Mouse (Mus musculus) heart, embryonic 11.5 days (tissue): Measurements from ENCODE around the gene Nlgn3. TPM values are rescaled to one million over a fixed set of nuclear protein-coding genes. Genes with fewer than 3 reads are reported as not detected.

Source experiments
- ATAC-seq: fragments of 200-750 bp; cut with Nextera tagmentation; replicated peaks from 2 replicates; pipeline ENCODE4 v1.8.0; 2017; ENCODE audit warnings: moderate library complexity; ENCODE audit not compliant: insufficient number of reproducible peaks, low FRiP score, low TSS enrichment
- H3K27ac ChIP-seq: fragments of 300-500 bp; sonication (generic); 2 replicates; pipeline ENCODE4 v1.5.1; 2014; ENCODE audit warnings: mild to moderate bottlenecking, low read depth, low read length
- H3K27me3 ChIP-seq: fragments of 300-500 bp; sonication (generic); 2 replicates; pipeline ENCODE4 v1.6.1; 2014; ENCODE audit warnings: mild to moderate bottlenecking, low read length, mixed read lengths; ENCODE audit not compliant: control insufficient read depth, insufficient read depth
- H3K36me3 ChIP-seq: fragments of 300-500 bp; sonication (generic); 2 replicates; pipeline ENCODE4 v1.6.1; 2014; ENCODE audit warnings: mild to moderate bottlenecking, low read length, moderate library complexity, mixed read lengths; ENCODE audit not compliant: control insufficient read depth, insufficient read depth
- H3K4me1 ChIP-seq: fragments of 300-500 bp; sonication (generic); 2 replicates; pipeline ENCODE4 v1.6.1; 2014; ENCODE audit warnings: low read length; ENCODE audit not compliant: control insufficient read depth, insufficient read depth
- H3K4me2 ChIP-seq: fragments of 300-500 bp; sonication (generic); 2 replicates; pipeline ENCODE4 v1.6.1; 2014; ENCODE audit warnings: mild to moderate bottlenecking, moderate library complexity
- H3K4me3 ChIP-seq: fragments of 300-500 bp; sonication (generic); 2 replicates; pipeline ENCODE4 v1.5.1; 2014; ENCODE audit warnings: low read depth, low read length
- H3K9ac ChIP-seq: fragments of 300-500 bp; sonication (generic); 2 replicates; pipeline ENCODE4 v1.6.1; 2014; ENCODE audit warnings: mild to moderate bottlenecking, low read depth, low read length, moderate library complexity
- H3K9me3 ChIP-seq: fragments of 300-500 bp; sonication (generic); replicated peaks from 2 replicates; pipeline ENCODE4 v1.6.1; 2016; ENCODE audit warnings: low read length; ENCODE audit not compliant: control insufficient read depth
- WGBS: fragments of 180-500 bp; shearing (Covaris S2); extraction: QIAGEN DNeasy Blood & Tissue Kit; methylation state at CpG from one replicate; pipeline ENCODE4 v1.1.7; 2014; ENCODE audit not compliant: insufficient replicate concordance; 5-methylcytosine and 5-hydroxymethylcytosine counted together
- polyA plus RNA-seq: library from polyadenylated mRNA; unstranded; fragments of >200 nt; fragmentation: Nextera tagmentation; extraction: Ambion mirVana; gene quantifications from 2 replicates; pipeline ENCODE4 v1.2.1, GENCODE M21; 2014

Gene Nlgn3
- polyA plus RNA-seq: 2.3 and 3.6 TPM in 2 replicates

GRCm38 (mm10) chrX:101299055-101299454, at the start of gene Nlgn3:
Gene Nlgn3 (plus strand): TSS chrX:101299168.
- peaks cover 2% of the 10 kb centered on the region; the same call in 1 of the 2 replicates for H3K4me1 ChIP-seq
- H3K27me3 ChIP-seq: peaks cover 9% of the 10 kb centered on the region
- no peaks in the 10 kb centered on the region; the same call in 1 of the 2 replicates for H3K36me3 ChIP-seq
- no peaks in the 10 kb centered on the region for H3K9me3 ChIP-seq
- peak within 1 kb of the TSS; percentile 33 for H3K4me3 ChIP-seq
- no peak within 1 kb of the TSS for H3K27ac ChIP-seq
- H3K4me2 ChIP-seq: peak within 1 kb of the TSS; percentile 63
- ATAC-seq: 0 out of 2 replicates have a peak, but pooled peaks have one; percentile 16
- peak within 1 kb of the TSS; percentile 34; the same call in 1 of the 2 replicates for H3K9ac ChIP-seq
- 25% methylated on average over 21 of the region's 24 CpGs for WGBS

GRCm38 (mm10) chrX:101253952-101254729, 44.8 kb upstream of the Nlgn3 start, which contains the start of gene Foxo4:
Gene Foxo4 (plus strand): TSS chrX:101254528.
- peak; percentile 82 for ATAC-seq
- Histone ChIP-seq H3K4me2 (peak within 1 kb of the TSS; percentile 69), H3K36me3 (no peaks in the 10 kb centered on the region), H3K9ac (peak within 1 kb of the TSS; percentile 67), H3K9me3 (no peaks in the 10 kb centered on the region), H3K27ac (peak within 1 kb of the TSS; percentile 57; the same call in 1 of the 2 replicates), H3K27me3 (0 out of 2 replicates have a peak, but pooled peaks cover 3% of the 10 kb centered on the region), H3K4me3 (peak within 1 kb of the TSS; percentile 65), H3K4me1 (peaks cover 5% of the 10 kb centered on the region; the same call in 1 of the 2 replicates)
- WGBS: 12% methylated on average over 47 of the region's 47 CpGs

GRCm38 (mm10) chrX:101254740-101255139, 44.2 kb upstream of the Nlgn3 start:
- peak; percentile 16; the same call in 1 of the 2 replicates for ATAC-seq
- 19% methylated on average over 26 of the region's 26 CpGs for WGBS
- Histone ChIP-seq H3K27ac (peak overlapping the region; percentile 57; the same call in 1 of the 2 replicates), H3K4me2 (peak overlapping the region; percentile 69), H3K9ac (peak overlapping the region; percentile 67), H3K4me3 (peak overlapping the region; percentile 65), H3K36me3 (no peaks in the 10 kb centered on the region), H3K9me3 (no peaks in the 10 kb centered on the region), H3K27me3 (0 out of 2 replicates have a peak, but pooled peaks cover 3% of the 10 kb centered on the region), H3K4me1 (peaks cover 5% of the 10 kb centered on the region; the same call in 1 of the 2 replicates)

DNA sequence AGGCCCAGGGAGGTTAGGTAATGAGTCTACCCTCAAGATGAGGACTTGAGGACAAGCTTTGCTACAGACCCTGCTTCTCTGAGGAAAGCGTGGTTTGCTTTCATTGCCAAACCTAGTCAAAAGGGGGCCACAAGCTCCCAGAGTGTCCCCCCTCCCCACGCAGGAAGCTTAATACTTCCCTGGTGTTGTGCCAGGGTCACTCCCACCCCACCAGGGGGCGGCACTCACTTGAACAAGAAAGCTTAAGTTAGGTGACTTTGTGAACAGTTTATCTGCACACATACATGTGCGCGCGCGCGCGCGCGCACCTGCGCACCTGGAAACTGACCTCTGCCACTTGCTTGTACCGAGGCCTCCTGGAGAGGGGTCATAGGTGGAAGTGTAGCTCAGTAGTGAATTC, 42.4 kb upstream of the Nlgn3 start:
- Histone ChIP-seq H3K9me3 (no peaks in the 10 kb centered on the region), H3K27ac (no peak overlapping the region), H3K4me3 (0 out of 2 replicates have a peak overlapping the region, but pooled peaks have one; percentile 65), H3K4me1 (peaks cover 9% of the 10 kb centered on the region), H3K27me3 (0 out of 2 replicates have a peak, but pooled peaks cover 3% of the 10 kb centered on the region), H3K36me3 (no peaks in the 10 kb centered on the region), H3K9ac (no peak overlapping the region), H3K4me2 (peak overlapping the region; percentile 69)
- 69% methylated on average over 13 of the region's 13 CpGs for WGBS
- no peak for ATAC-seq

DNA sequence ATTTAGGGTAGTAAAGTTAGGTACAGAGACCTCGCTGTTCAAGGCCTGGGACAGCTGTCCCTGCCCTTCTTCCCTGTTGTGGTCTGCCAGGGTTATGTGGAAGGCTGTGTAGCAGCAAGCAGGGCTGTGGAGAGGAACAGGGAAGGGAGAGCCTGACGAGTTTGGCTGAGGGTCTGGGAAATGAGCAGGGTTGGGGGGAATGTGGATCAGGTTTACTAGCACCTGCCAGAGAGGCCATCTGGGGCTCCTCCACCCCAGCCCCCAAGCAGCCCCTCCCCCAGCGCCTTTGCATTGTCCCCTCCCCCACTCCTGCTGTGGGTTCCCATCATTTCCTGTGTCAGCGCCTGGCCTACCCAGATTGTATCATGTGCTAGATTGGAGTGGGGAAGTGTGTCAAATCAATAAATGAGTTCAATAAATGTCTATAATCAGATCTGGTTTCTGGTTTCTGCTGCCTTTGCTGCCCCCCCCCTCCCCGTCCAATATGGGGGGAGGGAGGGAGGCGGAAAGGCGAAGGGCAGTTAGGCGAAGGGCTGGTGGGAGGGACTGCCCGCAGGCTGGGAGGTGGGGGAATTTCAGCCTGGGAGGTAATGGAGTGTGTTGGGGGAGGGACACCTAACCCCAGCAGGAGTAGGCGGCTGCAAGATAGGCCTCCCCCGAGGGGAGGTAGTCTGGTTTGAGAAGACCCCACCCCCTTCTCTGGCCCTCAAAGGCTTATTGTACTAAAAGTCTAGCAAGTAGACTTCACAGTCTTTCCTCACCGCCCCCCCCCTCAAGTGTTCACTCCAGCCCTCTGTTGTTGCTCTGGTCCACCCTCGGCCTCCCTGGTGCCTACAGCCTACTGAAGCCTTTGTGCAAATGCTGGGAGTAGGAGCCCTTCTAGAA, 38.3 kb upstream of the Nlgn3 start:
- peak overlapping the region; percentile 74 for H3K27ac ChIP-seq
- no peaks in the 10 kb centered on the region for H3K27me3 ChIP-seq
- 19% methylated on average over 10 of the region's 13 CpGs for WGBS
- peaks cover 9% of the 10 kb centered on the region for H3K4me1 ChIP-seq
- no peak overlapping the region for H3K4me3 ChIP-seq
- no peaks in the 10 kb centered on the region for H3K9me3 ChIP-seq
- H3K36me3 ChIP-seq: no peaks in the 10 kb centered on the region
- H3K4me2 ChIP-seq: no peak overlapping the region; the same call in 1 of the 2 replicates
- H3K9ac ChIP-seq: no peak overlapping the region
- ATAC-seq: peak; percentile 60

DNA sequence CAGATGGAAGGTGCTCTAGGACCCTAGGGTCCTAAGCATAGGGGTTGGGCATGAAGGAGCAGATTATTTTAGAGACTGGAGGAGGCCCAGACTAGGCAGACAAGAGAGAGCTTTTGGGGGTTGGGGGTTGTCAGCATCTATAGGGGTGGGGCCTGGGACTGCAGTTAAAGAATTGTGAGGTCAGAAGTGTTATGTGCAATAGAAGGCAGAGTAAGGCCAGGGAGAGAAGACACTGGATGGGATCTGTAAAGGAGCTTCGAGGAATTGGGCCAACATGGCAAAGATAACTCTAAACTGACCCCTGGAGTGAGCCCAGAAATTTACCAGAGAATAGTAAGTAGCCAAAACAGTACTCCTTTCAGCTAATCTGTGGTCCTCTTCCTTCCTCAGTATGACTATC, 35.1 kb upstream of the Nlgn3 start, which contains the start of gene Gm614:
TSS of gene Gm614 (minus strand) at position 101 of the 400 bp plus-strand sequence.
- 86% methylated on average over 1 of the region's 1 CpGs for WGBS
- H3K9ac ChIP-seq: no peak within 1 kb of the TSS
- H3K9me3 ChIP-seq: no peaks in the 10 kb centered on the region
- H3K27ac ChIP-seq: no peak within 1 kb of the TSS
- no peak within 1 kb of the TSS for H3K4me2 ChIP-seq
- H3K4me3 ChIP-seq: no peak within 1 kb of the TSS
- H3K4me1 ChIP-seq: peaks cover 4% of the 10 kb centered on the region; the same call in 1 of the 2 replicates
- H3K27me3 ChIP-seq: no peaks in the 10 kb centered on the region
- no peak for ATAC-seq
- H3K36me3 ChIP-seq: no peaks in the 10 kb centered on the region

- ATAC-seq: no peak
These were observed 32.3 kb upstream of the Nlgn3 start for GRCm38 (mm10) chrX:101266631-101267030.

More at GRCm38 (mm10) chrX:101266631-101267030, 32.3 kb upstream of the Nlgn3 start:
- Histone ChIP-seq H3K4me3 (no peak overlapping the region), H3K27ac (no peak overlapping the region), H3K9me3 (no peaks in the 10 kb centered on the region), H3K9ac (no peak overlapping the region), H3K27me3 (no peaks in the 10 kb centered on the region; the same call in 1 of the 2 replicates), H3K4me1 (no peaks in the 10 kb centered on the region), H3K36me3 (no peaks in the 10 kb centered on the region), H3K4me2 (no peak overlapping the region)
- WGBS: 89% methylated on average over 6 of the region's 6 CpGs
